Mouse (Mus musculus): ENCODE data around the gene Gm20489.

Gm20489 gene

DNA sequence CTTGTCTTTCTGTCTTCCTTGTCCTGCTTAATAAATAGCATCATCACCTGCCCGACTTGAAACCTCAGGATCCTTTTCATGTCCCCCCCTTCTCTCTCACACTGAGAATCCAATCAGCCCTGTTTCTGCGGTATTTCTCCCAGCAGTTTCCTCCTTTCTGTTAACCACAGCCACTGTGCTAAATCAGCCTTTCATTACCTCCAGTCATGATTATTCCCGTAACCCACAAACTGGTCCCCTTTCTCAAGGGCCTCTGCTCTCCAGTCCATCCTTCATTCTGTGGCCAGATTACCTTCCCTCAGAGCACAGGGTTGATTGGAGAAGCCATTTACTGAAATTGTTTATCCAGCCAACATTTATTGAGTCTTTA lies at the start of gene Gm20489:
Gene Gm20489 (minus strand): TSS at position 269 of the 370 bp plus-strand sequence.
- DNase-seq (ENCODE audit: low spot score) = no peak

- DNase-seq (ENCODE audit: low spot score) = peak; percentile 47
Observed at GRCm38 (mm10) chrX:101313625-101314359, 45.0 kb upstream of the Gm20489 start.

DNA sequence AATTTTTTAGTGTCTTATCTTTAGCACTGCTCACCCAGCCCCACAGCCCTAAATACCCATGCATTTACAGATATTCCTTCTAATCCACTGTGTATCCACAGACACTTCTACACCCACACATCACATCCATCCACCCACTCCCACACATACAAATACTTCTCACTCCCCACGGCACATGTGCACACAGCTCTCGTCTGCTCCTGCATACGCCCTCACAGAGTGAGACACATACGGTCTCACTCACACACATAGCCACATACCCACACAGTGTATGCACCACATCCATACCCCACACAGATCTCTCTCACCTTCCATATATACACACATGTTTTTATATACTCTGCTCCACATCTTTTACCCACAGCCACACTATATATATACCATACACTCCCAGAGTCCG lies 40.5 kb upstream of the Gm20489 start:
- DNase-seq (ENCODE audit: low spot score) = no peak

GRCm38 (mm10) chrX:101304646-101305045 lies 35.8 kb upstream of the Gm20489 start:
- DNase-seq (ENCODE audit: low spot score) = no peak

DNA sequence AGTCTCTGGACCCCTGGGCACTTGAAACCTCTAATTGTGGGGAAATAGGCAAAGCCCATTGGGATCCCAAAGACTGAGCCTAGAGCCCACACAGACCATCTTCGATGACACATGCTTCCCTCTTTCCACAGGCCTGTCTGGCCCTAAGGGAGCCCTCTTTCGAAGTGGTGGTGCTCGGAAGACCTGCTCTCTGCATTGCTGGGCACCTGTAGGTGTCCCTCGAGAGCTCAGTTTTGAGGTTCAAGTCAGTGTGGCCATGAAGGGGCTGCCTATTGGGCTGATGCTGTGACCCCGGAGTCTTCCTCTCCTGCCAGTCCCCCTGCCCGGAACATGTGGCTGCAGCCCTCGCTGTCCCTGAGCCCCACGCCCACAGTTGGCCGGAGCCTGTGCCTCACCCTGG lies 32.8 kb upstream of the Gm20489 start:
- no peak for DNase-seq (ENCODE audit: low spot score)

- DNase-seq (ENCODE audit: low spot score) = peak; percentile 47
Observed at GRCm38 (mm10) chrX:101300427-101301030, 31.7 kb upstream of the Gm20489 start.

GRCm38 (mm10) chrX:101299473-101300426 lies 30.9 kb upstream of the Gm20489 start:
- DNase-seq (ENCODE audit: low spot score) = peak; percentile 46

DNA sequence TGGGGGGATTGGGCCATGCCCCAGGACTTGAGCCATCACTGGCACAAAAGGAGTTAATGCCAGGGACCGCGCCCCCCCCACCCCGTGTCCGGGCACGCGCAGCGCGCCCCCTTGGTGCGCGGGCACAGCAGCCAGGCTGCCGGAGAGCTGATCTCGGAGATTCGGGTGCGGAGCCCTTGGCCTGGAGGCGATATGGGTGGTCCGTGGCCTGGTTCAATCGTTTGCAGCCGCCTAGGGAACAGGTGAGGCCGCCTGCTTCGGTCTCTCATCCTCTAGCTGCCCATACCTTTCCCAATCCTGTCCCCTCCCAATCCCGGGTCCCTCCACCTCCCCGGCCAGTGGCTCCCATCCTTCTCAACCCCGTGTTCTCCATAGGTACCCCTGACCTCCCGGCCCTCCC lies 30.2 kb upstream of the Gm20489 start, which contains the start of gene Nlgn3:
Gene Nlgn3 (plus strand): TSS at position 114 of the 400 bp plus-strand sequence.
- peak; percentile 38 for DNase-seq (ENCODE audit: low spot score)

DNA sequence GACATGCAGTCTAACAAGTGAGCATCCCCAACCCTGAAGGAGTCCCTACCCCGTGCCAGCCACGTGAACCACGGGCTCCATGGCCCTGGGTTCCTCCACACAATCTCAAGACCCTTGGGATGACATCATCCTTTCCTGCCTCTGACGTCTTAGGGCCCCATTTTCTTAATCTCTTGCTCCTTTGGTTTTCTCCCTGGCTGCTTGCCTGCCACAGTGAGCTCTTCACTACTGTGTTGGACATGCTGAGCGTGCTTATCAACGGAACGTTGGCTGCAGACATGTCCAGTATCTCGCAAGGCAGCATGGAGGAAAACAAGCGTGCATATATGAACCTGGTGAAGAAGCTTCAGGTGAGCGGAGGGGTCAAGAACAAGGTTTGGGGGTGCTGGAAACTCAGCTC lies 21.3 kb upstream of the Gm20489 start:
- DNase-seq (ENCODE audit: low spot score) = no peak

- DNase-seq (ENCODE audit: low spot score) = no peak
Observed at GRCm38 (mm10) chrX:101289037-101289436, 20.2 kb upstream of the Gm20489 start.

DNA sequence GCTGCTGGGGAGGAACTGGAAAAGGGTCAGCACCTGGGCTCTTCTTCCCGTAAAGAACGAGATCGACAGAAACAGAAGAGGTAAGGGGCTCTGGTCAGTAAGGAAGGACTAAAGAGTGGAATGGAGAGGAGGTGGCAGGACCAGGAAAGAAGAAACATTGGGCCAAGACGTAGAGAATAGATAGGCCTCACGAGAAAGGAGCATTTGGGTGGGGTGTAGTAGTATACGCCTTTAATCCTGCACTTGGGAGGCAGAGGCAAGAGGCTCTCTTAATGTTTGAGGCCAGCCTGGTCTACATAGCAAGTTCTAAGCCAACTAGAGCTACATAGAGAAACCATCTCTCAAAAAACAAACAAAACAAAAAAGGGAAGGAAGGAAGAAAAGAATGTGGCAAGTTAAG lies 19.6 kb upstream of the Gm20489 start:
- DNase-seq (ENCODE audit: low spot score) = no peak

DNA sequence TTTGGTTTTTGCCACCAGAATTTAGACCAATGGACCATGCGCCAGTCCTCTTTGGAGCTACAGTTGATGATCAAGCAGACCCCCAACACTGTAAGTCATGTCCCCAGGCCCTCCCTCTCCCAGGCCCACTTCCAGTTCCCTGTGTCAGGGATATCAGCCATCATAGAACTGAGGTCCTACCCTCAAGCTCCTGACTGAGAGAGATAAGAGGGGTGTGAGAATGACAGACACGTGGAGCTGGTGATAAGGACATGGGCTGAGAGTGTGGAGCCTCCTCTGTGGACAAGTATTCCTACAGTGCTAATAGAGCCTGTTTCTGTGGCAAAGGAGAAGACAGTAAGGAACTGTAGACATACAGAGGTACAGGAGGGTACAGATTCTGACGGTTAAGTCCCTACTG lies 18.7 kb upstream of the Gm20489 start:
- no peak for DNase-seq (ENCODE audit: low spot score)

DNA sequence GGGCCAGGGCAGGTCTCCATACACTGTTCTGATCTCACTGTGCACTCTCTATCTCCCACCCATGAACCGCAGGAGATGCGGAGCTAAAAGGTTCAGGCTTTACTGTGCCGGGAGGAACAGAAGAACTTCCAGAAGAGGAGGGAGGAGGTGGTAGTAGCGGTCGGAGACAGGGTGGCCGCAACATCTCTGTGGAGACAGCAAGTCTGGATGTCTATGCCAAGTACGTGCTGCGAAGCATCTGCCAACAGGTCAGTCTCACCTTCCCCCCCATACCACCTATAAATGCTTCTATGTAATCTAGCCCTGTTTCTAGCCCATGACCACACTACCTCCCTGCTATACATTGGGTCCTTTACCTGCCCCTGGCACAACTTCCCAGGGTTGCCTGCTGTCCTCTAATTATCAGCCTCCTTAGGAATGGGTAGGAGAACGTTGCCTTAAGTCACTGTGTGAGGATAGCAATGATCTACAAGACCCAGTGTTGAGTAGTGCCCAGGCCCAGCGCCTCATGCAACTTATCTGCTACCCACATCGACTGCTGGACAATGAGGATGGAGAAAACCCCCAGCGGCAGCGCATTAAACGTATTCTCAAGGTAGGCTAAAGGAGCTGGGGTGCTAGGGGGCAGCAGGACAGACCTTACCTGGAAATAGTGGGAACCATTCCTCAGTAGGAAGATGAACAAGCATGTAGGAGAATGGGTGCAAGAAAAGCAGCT lies 17.3 kb upstream of the Gm20489 start:
- DNase-seq (ENCODE audit: low spot score) = no peak

DNA sequence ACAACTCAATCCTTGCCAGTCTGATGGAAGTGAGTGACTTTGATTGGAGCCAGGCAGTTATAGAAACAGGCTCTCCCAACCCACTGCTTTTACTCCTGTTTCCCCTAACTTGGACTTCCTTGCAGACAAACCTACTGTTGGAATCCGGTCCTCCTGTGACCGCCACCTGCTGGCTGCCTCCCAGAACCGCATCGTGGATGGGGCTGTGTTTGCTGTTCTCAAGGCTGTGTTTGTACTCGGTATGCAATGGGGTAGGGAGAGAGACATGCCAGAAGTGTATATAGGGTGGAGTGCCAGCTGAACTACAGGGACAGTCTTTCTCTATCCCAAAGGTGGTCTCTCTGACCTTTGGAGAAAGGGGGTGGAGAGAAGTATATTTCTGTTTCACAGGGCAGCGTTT lies 16.7 kb upstream of the Gm20489 start:
- DNase-seq (ENCODE audit: low spot score) = peak; percentile 71

DNA sequence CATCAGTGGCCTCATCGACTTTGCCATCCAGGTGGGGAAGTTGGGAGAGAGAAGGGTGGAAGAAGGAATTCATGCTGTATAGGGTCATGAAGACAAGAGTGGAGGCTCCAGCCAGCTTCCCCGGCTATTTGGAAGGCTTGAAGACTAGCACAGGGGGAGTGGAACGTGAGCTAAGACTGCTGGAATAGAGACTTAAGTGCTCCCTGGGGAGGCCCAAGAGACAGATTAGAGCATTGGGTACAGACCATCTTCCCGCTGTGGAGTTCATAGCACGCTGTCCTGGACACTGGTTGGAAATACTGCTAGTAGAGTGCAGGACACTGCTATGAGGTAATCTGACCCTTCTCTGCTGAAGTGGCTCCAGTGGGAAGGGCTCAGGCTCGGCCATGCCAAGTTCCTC lies 14.0 kb upstream of the Gm20489 start:
- DNase-seq (ENCODE audit: low spot score) = no peak

DNA sequence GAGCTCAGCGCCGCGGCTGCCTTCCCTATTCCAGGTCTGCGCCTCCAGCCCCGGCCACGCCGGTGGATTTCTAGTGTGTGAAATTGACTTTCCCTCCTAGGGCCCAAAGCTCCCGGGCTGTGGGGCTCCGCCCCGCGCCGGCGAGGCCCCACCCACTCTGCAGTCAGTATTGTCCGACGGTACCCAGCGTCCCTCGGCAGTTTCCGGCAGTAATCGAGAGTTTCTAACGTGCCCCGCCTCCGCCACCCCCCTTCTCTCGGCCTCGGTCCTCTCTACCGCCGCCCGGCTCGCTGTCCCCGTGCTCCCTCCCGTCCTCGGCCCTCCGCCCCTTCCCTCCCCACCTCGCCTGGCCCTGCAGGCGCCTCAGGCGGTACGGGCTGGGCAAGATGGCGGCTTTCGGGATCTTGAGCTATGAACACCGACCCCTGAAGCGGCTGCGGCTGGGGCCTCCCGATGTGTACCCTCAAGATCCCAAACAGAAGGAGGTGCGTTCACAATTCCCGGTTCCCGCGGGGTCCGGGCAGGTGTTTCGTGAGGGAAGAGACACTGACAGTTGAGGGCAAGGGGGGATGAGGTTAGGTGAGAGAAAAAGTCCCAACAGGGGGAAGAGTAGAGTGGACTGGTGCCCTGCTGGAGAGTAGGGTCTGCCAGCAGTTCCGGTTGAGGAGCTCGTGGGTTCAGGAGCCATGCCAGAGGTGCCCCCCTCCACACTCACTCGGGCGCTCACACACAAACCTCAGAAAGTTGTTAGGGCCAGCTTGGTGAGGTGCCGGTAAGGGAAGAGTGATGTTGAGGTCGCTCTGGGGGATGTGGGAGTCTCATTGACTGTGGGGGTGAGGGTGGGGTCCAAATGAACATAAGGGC lies 5.3 kb upstream of the Gm20489 start, which contains the start of gene Med12:
Gene Med12 (plus strand): TSS at position 156 of the 864 bp plus-strand sequence.
- peak; percentile 92 for DNase-seq (ENCODE audit: low spot score)

DNA sequence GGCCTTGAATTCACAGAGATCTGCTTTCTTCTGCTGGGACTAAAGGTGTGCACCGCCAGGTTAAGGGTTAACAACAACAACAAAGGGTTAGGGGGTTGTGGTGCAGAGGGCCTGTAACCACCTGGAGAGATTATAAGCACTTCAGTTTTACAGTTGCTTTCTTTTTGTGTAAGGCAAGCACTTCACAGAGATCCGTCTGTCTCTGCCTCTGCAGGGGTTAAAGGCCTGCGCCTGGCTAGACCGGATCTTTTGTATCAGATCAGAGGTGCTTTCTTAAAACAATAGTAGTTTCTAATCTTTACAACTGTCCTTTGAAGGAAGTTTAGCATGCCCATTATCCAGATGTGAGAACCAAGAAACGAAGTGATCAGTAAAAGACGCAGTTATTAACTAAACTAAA lies 4.6 kb upstream of the Gm20489 start:
- DNase-seq (ENCODE audit: low spot score) = no peak

GRCm38 (mm10) chrX:101268025-101268754 lies 633 bp downstream of the Gm20489 start, which contains the start of gene Il2rg:
Gene Il2rg (minus strand): TSS chrX:101268255.
- no peak for DNase-seq (ENCODE audit: low spot score)

DNA sequence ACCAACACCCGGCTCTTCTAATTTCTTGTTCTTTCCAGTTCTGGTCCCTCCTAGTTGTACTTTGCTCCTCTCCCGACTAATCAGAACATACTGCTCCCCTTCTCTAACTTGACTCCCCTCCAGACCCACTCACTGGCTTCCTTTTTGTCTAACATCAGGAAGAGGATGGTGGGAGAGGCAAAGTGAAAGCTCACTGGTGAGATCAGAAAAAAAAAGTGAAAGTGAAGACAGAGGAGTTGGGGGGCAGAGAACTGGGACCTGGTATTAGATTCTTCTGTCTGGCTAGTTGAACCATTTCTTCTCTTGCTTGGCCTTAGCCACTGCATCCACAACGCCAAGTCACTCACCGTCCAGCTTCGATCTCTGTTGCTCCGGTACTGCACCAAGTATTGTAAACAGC lies 2.2 kb downstream of the Gm20489 start:
- no peak for DNase-seq (ENCODE audit: low spot score)

GRCm38 (mm10) chrX:101263892-101264291 lies 4.9 kb downstream of the Gm20489 start, which contains the start of gene Gm614:
Gene Gm614 (minus strand): TSS chrX:101263992.
- DNase-seq (ENCODE audit: low spot score) = no peak
